Mouse (Mus musculus) bone marrow, adult 2 months (tissue): ENCODE data around the gene Glis3.

Experiments
- CTCF ChIP-seq: fragments of 200-500 bp; IDR thresholded peaks from 2 replicates; pipeline ENCODE4 v1.5.1; 2011; ENCODE audit warnings: low read length, control low read depth; ENCODE audit not compliant: control insufficient read depth, insufficient read depth
- POLR2A ChIP-seq: fragments of 200-500 bp; IDR thresholded peaks from 2 replicates; pipeline ENCODE4 v1.6.1; 2011; ENCODE audit warnings: low read depth, mild to moderate bottlenecking, control low read depth, low read length, borderline replicate concordance; ENCODE audit not compliant: control insufficient read depth

DNA sequence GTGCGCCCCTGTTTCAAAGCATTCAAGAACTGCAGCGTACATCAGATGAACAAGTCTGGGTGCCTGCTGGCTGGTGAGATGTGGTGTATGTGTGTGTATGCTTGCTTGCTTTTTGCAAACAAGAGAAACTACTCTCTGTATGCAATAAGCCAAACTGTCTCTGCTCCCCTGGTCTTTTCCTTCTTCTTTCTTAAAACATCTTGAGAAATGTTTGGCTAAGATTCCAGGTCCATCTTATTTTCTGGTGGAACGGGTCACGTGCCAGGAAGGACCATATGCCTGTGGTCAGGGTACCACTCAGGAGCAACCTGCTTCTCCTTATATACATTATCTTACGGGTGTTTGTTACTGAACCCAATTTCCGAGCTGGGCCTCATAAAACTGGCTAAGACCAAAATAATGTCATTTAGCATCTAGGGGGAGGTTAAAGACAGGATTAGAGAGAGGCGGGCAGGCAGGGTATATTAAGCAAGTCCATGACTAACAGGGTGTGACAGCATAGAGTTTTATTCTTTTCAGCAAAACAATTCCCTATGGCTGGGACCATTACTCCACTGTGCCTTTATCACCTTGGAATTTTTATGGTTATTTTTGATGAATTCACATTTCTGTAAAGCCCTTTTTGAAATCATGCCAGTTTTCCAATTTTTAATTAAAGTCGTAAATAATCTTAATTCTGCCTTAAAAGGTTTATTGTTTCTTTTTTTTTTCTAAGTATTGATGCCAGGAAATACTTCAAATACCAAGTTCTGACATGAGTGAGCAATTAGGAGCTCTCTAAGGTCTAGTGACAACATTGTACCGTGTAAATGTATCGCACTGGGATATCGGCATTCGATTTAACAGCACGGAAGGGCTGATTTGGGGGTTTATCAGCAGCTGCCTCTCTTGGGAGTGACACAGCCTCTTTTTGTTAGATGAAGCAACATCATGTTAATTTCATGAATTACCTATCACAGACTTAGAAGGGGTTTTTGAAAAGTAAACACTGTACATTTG lies 328.5 kb downstream of the Glis3 start:
- TF ChIP-seq POLR2A (no peak), CTCF (no peak)
